Mouse (Mus musculus) T-helper 2 cell (primary cell): ENCODE measurements at regions not wholly inside any gene's neighbourhood (a gene's known extent, or its start where the extent isn't known, plus 50 kb on each side); places are given as distances from the start of the nearest gene placed in this dataset.

Experiments
- in situ Hi-C: fragments of 300-600 bp; cut with MboI, MseI; formaldehyde crosslinking; loops from one replicate; pipeline ENCODE4 v1.15.1; 2025; ENCODE audit warnings: high pct_unique_total_duplicates

DNA sequence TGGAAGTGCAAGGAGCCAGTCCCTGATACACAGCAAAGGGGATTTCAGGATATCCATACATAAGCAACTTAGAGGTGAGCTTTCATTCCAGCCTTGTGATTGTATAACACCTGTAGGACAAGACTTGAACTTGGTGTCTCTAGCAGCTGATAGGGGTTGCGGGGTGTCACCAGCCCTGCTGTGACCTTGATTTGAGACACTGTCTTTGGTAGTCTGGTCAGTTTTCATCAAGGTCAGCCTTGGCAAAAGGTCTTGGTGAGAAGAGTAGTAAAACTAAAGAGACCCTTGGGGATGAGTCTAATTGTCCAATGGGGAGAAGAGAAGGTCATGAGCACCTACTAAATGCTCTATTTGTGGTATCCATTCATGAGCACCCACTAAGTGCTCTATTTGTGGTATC is 172.0 kb upstream of the Ubash3b start:
- in situ Hi-C loops, result no loop called here

DNA sequence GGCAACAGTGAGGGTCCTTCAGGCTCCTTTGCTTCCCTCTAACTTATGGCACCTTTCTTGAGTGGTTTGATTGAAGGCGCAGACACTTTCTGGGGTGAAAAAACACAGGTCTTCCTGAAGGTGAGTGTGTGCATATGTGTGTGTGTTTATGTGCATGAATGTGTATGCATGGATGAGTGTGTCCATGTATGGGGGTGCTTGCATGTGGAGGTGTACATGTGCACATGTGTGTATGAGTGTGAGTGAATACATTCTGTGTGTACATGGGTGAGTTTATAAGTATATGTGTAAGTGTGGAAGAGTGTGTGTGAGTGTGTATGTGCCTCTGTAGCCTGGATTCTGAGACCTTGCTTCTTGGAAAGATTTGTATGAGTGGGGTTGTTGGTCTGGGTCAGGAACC is 167.5 kb upstream of the Ubash3b start:
- in situ Hi-C loops, result no loop called here

- in situ Hi-C loops, result no loop called here
These were observed 167.0 kb upstream of the Ubash3b start for GRCm38 (mm10) chr9:41328480-41328879.

GRCm38 (mm10) chr9:41328056-41328455 is 166.6 kb upstream of the Ubash3b start:
- in situ Hi-C loops, result no loop called here

DNA sequence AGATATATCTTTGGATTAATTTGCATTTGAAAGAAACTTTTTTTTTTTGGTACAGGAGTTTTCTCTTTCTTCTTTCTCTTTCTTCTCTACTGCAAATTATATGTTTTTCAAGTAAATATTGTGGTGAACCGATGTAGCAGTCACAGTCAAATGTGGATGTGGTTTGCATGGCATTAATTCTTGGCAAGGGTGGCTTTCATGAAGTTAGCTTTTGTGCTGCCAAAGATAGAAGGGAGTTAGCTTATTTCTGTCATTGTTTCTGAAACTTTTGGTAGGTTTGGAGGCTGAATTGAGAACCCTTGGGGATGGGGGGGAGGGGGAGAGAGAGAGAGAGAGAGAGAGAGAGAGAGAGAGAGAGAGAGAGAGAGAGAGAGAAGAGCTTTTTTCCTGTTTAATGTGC is 166.1 kb upstream of the Ubash3b start:
- in situ Hi-C loops, result no loop called here

DNA sequence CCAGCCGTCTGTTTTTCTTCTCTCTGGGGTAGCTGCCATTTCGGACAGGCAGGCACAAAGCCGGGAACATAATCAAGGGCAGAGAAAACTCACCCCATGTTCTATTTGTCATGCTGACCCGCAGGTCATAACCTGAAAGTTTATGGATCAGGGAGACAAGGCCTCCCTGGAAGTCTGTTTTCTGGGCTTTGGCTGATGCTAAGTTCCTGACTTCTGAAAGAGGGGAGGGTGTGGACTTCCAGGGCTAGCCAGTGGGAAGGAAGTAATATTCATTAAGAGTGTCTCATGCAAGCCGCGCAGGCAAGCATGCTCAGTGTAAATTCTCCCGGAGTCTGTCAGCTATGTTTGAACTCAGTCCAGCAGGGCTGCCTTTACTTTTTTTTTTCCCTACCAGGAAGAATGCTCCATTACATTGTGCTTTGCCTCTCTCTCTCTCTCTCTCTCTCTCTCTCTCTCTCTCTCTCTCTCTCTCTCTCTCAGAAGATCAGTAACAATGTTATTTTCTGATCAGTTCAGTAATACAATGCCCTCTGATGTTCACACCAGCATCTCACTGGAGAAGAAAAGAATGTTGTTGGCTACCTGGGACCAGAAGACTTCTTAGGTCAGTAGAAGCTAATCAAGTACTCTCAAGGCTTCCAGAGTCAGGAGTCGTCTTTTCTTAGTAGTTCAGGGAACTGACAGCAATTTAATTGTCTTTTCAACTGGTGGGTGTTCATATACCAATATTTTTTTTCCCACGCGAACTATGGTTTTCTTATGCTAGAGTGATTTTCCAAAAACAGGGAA is 165.5 kb upstream of the Ubash3b start:
- in situ Hi-C loops, result no loop called here

- in situ Hi-C loops, result no loop called here
These were observed 160.0 kb upstream of the Ubash3b start for GRCm38 (mm10) chr9:41321521-41321920.

- in situ Hi-C loops, result no loop called here
These were observed 157.6 kb upstream of the Ubash3b start for GRCm38 (mm10) chr9:41319066-41319465.

DNA sequence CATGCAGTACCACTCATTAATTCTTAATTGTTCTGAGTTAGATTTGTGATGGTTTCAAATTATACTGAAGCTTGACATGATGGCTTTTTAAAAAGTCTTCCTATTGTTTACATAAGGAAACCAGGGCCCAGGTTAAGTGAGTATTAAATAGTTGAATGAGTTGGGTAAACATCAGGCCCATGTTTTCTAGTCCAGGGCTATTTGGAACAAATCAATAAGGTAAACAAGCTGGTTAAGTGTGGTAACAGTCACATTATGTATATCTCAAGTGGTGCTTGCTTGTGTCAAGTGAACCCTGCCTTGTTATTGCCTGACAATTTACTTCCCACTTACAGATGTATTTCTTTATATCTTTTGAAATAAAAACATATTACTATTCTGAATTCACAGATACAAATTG is 144.7 kb upstream of the Ubash3b start:
- in situ Hi-C loops, result no loop called here

DNA sequence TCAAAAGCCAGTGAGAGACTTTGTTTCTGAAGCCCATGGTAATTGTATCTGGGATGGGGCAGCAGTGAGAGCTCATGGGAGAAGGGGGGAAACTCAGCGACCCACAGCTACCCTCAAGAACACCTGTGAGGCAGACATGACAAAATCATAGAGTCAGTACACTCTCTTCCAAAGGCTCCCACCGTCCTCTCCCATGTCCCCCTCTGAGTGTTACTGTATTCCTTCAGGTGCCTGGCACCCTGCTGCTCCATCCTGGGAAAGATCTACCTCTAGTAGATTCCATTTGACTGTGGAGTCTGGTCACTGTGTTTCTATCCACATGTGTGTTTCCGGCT is 142.0 kb upstream of the Ubash3b start:
- in situ Hi-C loops, result no loop called here

GRCm38 (mm10) chr9:41302809-41303493 is 141.5 kb upstream of the Ubash3b start:
- in situ Hi-C loops, result no loop called here

GRCm38 (mm10) chr9:41286145-41286468 is 124.6 kb upstream of the Ubash3b start:
- in situ Hi-C loops, result no loop called here

DNA sequence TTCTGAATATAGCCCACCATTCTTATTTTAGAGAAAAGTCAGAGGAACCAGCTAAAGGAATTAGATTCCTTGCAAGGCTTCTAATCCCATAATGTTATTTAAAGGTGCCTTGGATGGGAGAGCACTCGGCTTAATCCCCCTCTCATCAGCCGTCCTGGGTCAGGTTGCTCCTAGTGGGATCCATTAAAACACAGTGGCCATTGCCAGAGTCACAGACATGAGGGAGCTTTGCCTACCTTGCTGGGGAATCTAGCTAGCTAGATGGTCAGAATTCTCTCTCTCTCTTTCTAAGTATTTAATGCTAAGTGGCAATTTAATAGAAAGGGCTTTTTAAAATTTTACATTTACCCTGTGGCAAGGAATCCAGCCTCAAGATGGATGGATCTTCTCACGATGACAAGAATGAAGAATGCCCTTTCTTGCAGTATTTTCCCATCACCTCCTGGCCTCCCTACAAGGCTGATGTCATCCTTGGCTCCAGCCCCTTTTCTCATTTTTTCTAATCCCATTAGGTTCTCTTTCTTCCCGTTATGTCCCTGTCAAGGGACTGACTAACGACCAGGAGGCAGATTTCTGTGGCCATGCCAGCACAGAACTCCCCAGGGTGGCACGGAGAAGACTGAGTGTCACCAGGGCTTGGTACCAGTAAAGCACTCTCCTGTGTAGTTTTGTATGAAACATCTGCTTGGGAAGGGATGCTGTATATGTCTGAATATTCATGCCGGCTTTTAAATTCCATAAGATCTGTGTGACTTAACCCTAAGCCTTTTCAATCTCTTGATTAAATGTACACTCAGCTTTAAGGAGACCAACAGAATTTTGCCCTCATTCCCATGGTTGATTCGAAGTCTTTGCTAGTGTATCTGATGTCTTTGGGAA is 124.0 kb upstream of the Ubash3b start:
- in situ Hi-C loops, result no loop called here

DNA sequence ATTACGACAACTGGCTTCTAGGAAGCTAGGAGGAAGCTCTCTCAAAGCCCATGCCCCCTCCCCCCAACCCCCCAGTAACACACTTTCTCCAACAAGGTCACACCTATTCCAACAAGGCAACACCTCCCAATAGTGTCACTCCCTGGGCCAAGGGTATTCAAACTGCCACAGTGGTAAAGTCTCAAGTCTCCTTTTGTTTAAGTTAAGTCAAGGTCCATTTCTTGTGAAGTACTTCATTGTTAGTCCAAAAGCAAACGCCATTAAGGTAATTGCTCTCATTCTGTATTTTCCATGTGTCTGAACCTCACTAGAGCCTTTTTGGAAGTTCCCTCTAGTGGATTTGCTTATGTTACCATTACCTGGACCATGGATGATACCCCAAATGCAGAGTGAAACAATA is 116.2 kb upstream of the Ubash3b start:
- in situ Hi-C loops, result no loop called here

DNA sequence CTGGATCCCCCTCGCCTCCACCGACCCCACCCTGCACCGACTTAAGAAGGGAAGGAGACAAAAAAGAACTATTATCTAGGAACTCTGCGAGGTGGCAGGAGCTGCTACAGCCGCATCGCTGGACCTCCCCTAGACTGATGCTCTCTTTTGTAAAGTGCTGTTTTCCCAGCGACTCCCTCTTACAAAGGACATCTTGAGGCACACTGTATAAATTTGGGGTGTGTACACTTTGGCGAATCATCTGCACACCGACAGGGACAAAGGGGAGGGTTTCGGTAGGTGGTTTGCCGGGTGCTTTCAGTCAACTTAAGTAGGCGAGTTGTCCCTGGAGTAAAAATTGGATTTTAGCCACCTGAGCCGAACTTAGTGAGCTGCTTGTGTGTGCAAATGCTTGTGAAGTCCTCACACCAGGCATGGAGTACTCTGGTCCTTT is 112.4 kb upstream of the Ubash3b start:
- in situ Hi-C loops, result no loop called here

DNA sequence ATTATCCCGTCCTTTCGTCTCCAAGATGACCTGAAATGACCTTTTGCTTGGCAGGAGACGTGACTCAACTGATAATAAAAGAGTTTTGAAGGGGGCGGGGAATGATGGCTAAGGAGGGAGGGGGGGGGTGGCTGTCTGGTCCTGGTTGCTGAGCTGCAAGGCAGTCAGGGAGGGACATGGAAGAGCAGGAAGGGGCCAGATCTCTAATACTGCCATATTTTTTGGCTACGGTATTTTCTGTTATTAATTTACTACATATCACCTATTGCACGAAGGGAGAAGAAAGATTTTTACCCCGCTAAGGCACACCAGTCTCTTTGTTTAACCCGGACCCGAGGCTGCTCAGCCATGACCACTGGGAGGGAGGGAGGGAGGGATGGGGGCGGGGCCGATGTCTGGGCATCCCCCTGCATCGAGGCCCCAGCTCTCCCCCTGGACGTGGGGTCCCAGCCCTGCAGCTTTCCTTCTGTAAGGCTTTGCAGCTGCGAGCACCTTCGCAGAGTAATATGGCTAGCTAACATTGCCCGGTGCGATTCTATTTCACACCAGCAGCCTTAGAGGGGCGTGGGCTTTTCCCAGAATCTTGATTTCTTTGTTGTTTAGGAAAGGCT is 111.8 kb upstream of the Ubash3b start:
- in situ Hi-C loops, result no loop called here

DNA sequence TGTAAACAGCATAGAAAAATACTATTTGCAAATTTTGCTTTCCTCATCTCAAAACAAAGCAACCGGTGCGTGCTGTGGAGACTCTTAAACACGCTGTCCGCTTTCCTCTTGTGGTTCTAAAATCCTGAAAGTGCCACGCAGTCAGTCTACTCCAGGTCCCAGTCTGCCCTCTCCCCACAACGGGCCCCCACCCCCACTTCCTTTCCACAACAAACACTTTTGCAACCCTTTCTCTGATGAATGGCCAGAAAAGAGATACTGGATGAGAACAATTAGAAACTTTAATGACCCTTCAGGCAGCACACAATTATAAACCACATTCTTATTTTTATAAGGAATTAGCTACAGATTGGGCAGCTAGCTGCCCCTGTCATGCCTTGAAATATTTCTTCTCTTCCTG is 111.1 kb upstream of the Ubash3b start:
- in situ Hi-C loops, result no loop called here

DNA sequence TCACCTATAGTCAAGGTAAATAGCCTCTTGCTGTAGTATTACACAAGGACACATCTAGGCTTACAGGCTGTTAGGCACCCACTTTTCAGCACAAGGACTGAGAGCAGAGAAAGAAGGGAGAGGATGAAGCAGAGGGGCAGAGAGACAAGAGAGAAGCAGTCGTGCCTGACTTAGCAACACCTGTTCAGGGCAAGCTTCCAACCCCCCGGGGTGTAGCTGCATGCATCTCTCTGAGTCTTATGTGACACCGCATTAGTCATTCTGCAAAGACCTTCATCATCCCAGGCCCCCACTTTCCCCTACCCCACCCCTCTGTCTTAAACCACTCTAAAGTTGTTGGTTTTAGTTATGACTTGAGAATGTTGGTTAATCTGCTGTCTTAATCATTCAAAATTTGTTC is 106.6 kb upstream of the Ubash3b start:
- in situ Hi-C loops, result no loop called here

DNA sequence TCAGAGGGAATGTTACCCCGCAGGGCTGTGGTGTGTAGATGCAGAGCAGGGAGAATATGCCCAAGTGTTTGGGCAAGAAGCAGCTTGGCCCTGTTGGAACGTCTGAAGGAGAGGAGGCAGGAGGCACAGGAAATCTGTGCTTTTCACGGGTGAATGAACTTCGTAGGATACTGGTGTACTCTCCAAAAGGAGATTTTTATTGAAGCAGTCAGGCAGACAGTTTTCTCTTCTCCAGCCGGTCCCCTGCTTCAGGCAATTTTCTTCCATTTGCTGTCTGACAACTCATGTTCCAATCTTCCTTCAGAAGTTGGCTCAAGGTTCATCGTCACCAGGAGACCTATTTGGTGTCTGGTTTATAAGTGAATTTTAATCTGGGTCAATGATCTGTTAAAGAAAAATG is 103.0 kb upstream of the Ubash3b start:
- in situ Hi-C loops, result no loop called here

- in situ Hi-C loops, result no loop called here
These were observed 95.7 kb upstream of the Ubash3b start for GRCm38 (mm10) chr9:41257244-41257643.

DNA sequence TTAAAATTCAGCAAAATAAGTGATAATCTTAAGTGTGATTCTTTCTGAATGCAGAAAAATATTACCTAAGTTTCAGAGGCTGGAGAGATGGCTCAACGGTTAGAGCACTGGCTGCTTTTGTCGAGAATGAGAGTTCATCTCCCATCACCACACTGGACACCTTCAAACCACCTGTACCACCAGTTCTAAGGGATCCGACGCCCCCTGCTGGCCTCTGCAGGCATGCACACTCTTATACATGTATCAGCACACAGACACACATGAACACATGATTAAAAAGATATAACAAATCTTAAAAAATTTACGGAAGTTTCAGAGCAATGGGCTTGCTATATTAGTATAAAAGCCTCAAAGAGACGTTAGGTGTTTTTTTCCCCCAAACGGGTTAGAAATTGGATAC is 80.9 kb upstream of the Ubash3b start:
- in situ Hi-C loops, result loop anchor here (10.0 to 25.0 kb wide), 2 partner anchors 470 to 1058 kb away; partner anchors contain the start of gene Olfr986

DNA sequence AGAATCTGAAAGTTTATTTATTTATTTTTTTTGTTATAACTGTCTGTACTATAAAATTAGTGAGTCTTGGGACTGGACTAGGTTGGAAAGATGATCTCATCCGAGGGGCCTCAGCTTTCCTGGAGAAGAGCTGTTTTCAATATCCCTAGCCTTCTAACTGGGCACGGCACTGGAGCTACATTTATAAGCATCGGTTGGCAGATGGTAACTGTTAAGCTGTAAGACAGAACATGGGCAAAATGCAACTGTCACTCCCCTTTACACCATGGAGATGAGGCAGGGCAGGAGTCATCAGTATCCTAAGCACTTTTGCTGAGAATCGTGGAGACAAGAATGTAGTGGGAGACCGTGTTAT is 77.6 kb upstream of the Ubash3b start:
- in situ Hi-C loops, result loop anchor here (25.0 kb wide), 1 partner anchor 473 kb away; no protein-coding TSS in a partner anchor
